Mouse (Mus musculus) c-Kit-positive CD71-positive TER-119-positive erythroid progenitor cells, embryonic 14.5 days (primary cell): ENCODE measurements around the gene Sp110.
"Not testable (repeated sequence)": the region's sequence is repeated elsewhere in the genome, so short reads cannot be mapped to it uniquely, and the experiment has no call there.

Experiments
- DNase-seq: peaks from one replicate; pipeline ENCODE4 v3.0.0-alpha.2; 2013; ENCODE audit warnings: low spot score

Sp110 gene

DNA sequence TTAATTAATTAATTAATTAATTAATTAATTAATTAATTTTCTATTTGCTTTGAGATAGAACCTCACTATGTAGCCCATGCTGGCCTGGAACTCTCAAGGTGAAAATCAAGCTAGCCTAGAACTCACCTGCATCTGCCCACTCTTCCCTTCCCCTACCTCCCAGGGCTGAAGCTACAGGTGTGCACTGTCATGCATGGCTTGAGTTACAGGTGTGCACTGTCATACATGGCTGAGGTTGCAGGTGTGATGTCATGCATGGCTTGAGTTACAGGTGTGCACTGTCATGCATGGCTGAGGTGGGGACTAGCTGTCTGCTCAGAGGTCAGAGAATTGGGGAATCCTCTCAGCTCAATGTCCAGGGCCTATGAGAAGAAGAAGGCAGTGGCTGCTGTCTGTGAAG, 52.2 kb downstream of the Sp110 start:
- DNase-seq: not testable (repeated sequence)

DNA sequence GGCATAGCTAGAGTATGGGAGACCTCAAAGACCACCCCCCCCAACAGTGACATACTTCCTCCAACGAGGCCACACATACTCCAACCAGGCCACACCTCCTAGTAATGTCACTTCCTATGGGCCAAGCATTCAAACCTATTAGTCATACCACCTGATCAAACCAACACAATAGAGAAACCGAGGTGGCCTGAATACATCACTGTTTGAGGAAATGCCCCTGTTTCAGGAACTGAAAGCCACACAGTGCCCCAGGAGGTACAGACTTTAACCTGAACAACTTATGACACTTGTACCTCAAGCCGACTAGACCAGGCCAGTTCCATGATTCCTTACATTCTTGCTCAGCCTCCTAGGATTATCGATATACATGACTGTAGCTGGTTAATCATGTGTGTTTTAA, 54.8 kb downstream of the Sp110 start:
- DNase-seq: not testable (repeated sequence)

DNA sequence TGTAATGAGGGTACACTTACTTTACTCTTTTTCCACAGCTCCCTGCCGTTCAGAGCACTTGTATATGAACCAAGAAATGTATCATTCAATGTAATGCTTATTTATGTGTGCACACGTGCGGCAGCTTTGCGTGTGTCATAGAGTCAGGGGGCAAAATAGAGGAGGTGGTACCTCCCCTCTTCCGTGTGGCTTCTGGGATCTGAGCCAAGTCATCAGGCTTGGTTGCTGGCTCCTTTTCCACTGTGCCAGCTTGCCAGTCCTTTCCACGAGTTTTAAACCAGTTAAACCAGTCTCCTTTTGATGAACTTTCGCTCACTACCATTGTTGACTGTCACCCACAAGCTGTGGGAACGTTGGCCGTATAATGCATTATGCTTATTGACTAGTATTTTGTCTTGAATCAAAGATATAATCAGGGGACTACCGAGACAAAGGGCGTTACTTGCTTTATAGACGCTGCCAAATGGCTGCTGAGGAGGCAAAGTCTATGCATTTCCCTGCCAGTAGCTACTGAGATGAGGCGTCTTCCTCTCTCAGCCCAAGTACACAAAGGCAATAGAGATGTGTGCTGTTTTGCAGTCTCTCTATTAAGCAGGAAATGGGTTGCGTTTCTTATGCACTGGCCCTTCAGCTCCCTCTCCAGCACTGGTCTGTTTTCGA, 70.0 kb downstream of the Sp110 start:
- DNase-seq: not testable (repeated sequence)
